Mouse (Mus musculus) kidney, embryonic 16.5 days (tissue): ENCODE data around the gene Htr2a. TPM values are rescaled to one million over a fixed set of nuclear protein-coding genes. Genes with fewer than 3 reads are reported as not detected.

Experiments used
- ATAC-seq: fragments of 200-750 bp; cut with Nextera tagmentation; 2 replicates; pipeline ENCODE4 v1.8.0; 2017; ENCODE audit warnings: moderate TSS enrichment; ENCODE audit not compliant: low FRiP score, low TSS enrichment
- H3K27ac ChIP-seq: fragments of 300-500 bp; sonication (generic); 2 replicates; pipeline ENCODE4 v1.5.1; 2014; ENCODE audit warnings: low read length
- H3K27me3 ChIP-seq: fragments of 300-500 bp; sonication (generic); 2 replicates; pipeline ENCODE4 v1.6.1; 2014; ENCODE audit warnings: low read length, control low read depth, mixed read lengths; ENCODE audit not compliant: insufficient read depth
- H3K36me3 ChIP-seq: fragments of 300-500 bp; sonication (generic); 2 replicates; pipeline ENCODE4 v1.6.1; 2014; ENCODE audit warnings: low read length, control low read depth, mixed read lengths; ENCODE audit not compliant: insufficient read depth
- H3K4me1 ChIP-seq: fragments of 300-500 bp; sonication (generic); 2 replicates; pipeline ENCODE4 v1.6.1; 2014; ENCODE audit warnings: low read length, control low read depth, mixed read lengths; ENCODE audit not compliant: insufficient read depth
- H3K4me2 ChIP-seq: fragments of 300-500 bp; sonication (generic); replicated peaks from 2 replicates; pipeline ENCODE4 v1.6.1; 2014; ENCODE audit warnings: low read depth, low read length
- H3K4me3 ChIP-seq: fragments of 300-500 bp; sonication (generic); 2 replicates; pipeline ENCODE4 v1.5.1; 2014; ENCODE audit warnings: mild to moderate bottlenecking, low read length
- H3K9ac ChIP-seq: fragments of 300-500 bp; sonication (generic); replicated peaks from 2 replicates; pipeline ENCODE4 v1.6.1; 2014; ENCODE audit warnings: low read length
- H3K9me3 ChIP-seq: fragments of 300-500 bp; sonication (generic); 2 replicates; pipeline ENCODE4 v1.6.1; 2016; ENCODE audit warnings: low read length, control low read depth
- WGBS: fragments of 180-500 bp; shearing (Covaris S2); extraction: QIAGEN DNeasy Blood & Tissue Kit; methylation state at CpG from one replicate; pipeline ENCODE4 v1.1.7; 2014; 5-methylcytosine and 5-hydroxymethylcytosine counted together
- polyA plus RNA-seq: library from polyadenylated mRNA; unstranded; fragments of >200 nt; fragmentation: Nextera tagmentation; extraction: Ambion mirVana; gene quantifications from 2 replicates; pipeline ENCODE4 v1.2.1, GENCODE M21; 2015

The Htr2a gene
- polyA plus RNA-seq, 1 experiment from 2014 or later, result 0.41 TPM

DNA sequence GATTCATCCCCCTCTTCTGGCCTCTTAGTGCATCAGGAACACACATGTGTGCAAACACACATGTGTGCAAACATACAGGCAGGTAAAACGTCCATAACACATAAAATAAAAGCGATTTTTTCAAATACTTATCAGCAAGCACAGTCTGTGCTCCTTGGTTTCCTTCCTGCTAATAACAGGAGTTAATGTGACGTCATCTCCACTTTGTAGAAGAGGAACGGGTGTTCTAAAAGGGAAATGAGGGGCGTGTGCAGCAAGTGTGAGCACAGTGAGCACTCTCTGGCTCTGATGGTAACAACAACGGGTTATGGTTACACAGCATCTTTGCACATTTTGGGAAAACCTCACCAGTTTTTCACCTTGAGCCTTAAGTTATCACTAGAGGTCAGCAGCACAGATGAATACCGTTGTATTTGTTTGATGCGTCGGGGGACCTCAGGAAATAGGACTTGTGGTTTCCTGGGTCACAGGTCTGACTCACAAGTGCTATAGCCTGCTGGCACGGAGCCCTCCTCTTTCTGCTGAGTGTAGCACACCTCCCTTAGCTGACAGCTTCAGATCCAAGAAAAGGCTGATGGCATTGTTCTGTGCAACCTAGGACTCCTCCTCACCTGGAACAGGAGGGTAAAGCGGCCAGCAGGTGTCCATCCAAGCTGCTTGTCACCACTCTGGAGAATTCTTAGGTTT lies 5.6 kb downstream of the Htr2a start:
- no peaks in the 10 kb centered on the region for H3K36me3 ChIP-seq
- 0 out of 2 replicates have a peak, but pooled peaks have one; percentile 11 for ATAC-seq
- H3K9me3 ChIP-seq, result no peaks in the 10 kb centered on the region
- H3K4me3 ChIP-seq, result no peak overlapping the region
- no peak overlapping the region for H3K4me2 ChIP-seq
- H3K4me1 ChIP-seq, result peaks cover 4% of the 10 kb centered on the region; the same call in 1 of the 2 replicates
- H3K9ac ChIP-seq, result no peak overlapping the region
- H3K27ac ChIP-seq, result no peak overlapping the region
- WGBS, result 59% methylated on average over 11 of the region's 11 CpGs
- no peaks in the 10 kb centered on the region for H3K27me3 ChIP-seq

GRCm38 (mm10) chr14:74650001-74650400 lies 9.4 kb downstream of the Htr2a start:
- Histone ChIP-seq H3K36me3 (no peaks in the 10 kb centered on the region), H3K27me3 (no peaks in the 10 kb centered on the region), H3K9ac (no peak overlapping the region), H3K4me3 (no peak overlapping the region), H3K4me2 (no peak overlapping the region), H3K9me3 (no peaks in the 10 kb centered on the region), H3K4me1 (no peaks in the 10 kb centered on the region), H3K27ac (no peak overlapping the region)
- no peak for ATAC-seq
- WGBS, result 82% methylated on average over 6 of the region's 6 CpGs

- Histone ChIP-seq H3K9me3 (no peaks in the 10 kb centered on the region), H3K4me1 (no peaks in the 10 kb centered on the region), H3K27me3 (no peaks in the 10 kb centered on the region), H3K4me3 (no peak overlapping the region), H3K4me2 (no peak overlapping the region), H3K36me3 (no peaks in the 10 kb centered on the region), H3K27ac (no peak overlapping the region), H3K9ac (no peak overlapping the region)
- WGBS, result 64% methylated on average over 4 of the region's 4 CpGs
- ATAC-seq, result no peak
These were observed 11.0 kb downstream of the Htr2a start for GRCm38 (mm10) chr14:74651678-74652077.

GRCm38 (mm10) chr14:74657227-74657626 lies 16.6 kb downstream of the Htr2a start:
- no peak overlapping the region for H3K9ac ChIP-seq
- WGBS, result 76% methylated on average over 7 of the region's 7 CpGs
- H3K27me3 ChIP-seq, result no peaks in the 10 kb centered on the region
- no peaks in the 10 kb centered on the region for H3K4me1 ChIP-seq
- no peaks in the 10 kb centered on the region for H3K9me3 ChIP-seq
- H3K4me2 ChIP-seq, result no peak overlapping the region
- ATAC-seq, result no peak
- H3K27ac ChIP-seq, result no peak overlapping the region
- H3K4me3 ChIP-seq, result no peak overlapping the region
- H3K36me3 ChIP-seq, result no peaks in the 10 kb centered on the region

GRCm38 (mm10) chr14:74659411-74659841 lies 18.8 kb downstream of the Htr2a start:
- H3K27me3 ChIP-seq, result no peaks in the 10 kb centered on the region
- WGBS, result 90% methylated on average over 8 of the region's 8 CpGs
- no peaks in the 10 kb centered on the region for H3K9me3 ChIP-seq
- H3K4me1 ChIP-seq, result no peaks in the 10 kb centered on the region
- ATAC-seq, result no peak
- H3K4me2 ChIP-seq, result no peak overlapping the region
- H3K4me3 ChIP-seq, result no peak overlapping the region
- H3K9ac ChIP-seq, result no peak overlapping the region
- H3K27ac ChIP-seq, result no peak overlapping the region
- H3K36me3 ChIP-seq, result no peaks in the 10 kb centered on the region

- Histone ChIP-seq H3K4me2 (no peak overlapping the region), H3K4me3 (no peak overlapping the region), H3K27me3 (no peaks in the 10 kb centered on the region), H3K9ac (no peak overlapping the region), H3K9me3 (no peaks in the 10 kb centered on the region), H3K27ac (no peak overlapping the region), H3K4me1 (no peaks in the 10 kb centered on the region), H3K36me3 (no peaks in the 10 kb centered on the region)
- WGBS, result 68% methylated on average over 10 of the region's 10 CpGs
- no peak for ATAC-seq
These were observed 31.7 kb downstream of the Htr2a start for GRCm38 (mm10) chr14:74672137-74673019.

GRCm38 (mm10) chr14:74673020-74673350 lies 32.3 kb downstream of the Htr2a start:
- H3K4me2 ChIP-seq, result no peak overlapping the region
- H3K36me3 ChIP-seq, result no peaks in the 10 kb centered on the region
- no peak for ATAC-seq
- WGBS, result 74% methylated on average over 3 of the region's 3 CpGs
- H3K27me3 ChIP-seq, result no peaks in the 10 kb centered on the region
- no peak overlapping the region for H3K27ac ChIP-seq
- no peak overlapping the region for H3K4me3 ChIP-seq
- no peaks in the 10 kb centered on the region for H3K9me3 ChIP-seq
- no peak overlapping the region for H3K9ac ChIP-seq
- no peaks in the 10 kb centered on the region for H3K4me1 ChIP-seq

- 51% methylated on average over 3 of the region's 3 CpGs for WGBS
- Histone ChIP-seq H3K4me1 (no peaks in the 10 kb centered on the region), H3K27ac (no peak overlapping the region), H3K36me3 (no peaks in the 10 kb centered on the region), H3K4me3 (no peak overlapping the region), H3K4me2 (no peak overlapping the region), H3K9me3 (no peaks in the 10 kb centered on the region), H3K9ac (no peak overlapping the region), H3K27me3 (no peaks in the 10 kb centered on the region)
- no peak for ATAC-seq
These were observed 32.9 kb downstream of the Htr2a start for GRCm38 (mm10) chr14:74673584-74673983.

DNA sequence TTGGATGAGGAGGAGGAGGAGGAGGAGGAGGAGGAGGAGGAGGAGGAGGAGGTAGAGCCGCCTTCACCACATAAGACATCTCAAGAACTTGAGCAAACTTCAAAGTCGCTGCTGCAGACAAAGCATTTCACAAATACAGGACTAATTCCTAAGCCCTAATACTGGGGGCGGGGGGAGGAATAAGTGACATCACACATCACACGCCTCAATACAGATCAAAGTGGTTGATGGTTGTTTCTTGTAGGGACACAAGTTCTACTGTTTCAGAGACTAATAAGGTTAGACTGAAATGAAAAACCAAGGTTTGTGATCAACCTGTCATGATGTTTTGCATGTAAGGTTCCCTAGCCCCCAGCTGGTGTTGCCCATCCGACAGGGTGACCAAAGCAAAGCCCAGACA lies 39.2 kb downstream of the Htr2a start:
- Histone ChIP-seq H3K4me3 (no peak overlapping the region), H3K27me3 (no peaks in the 10 kb centered on the region), H3K9me3 (no peaks in the 10 kb centered on the region), H3K9ac (no peak overlapping the region), H3K4me2 (no peak overlapping the region), H3K4me1 (no peaks in the 10 kb centered on the region), H3K27ac (no peak overlapping the region), H3K36me3 (no peaks in the 10 kb centered on the region)
- 85% methylated on average over 5 of the region's 5 CpGs for WGBS
- no peak for ATAC-seq
